Mouse (Mus musculus) v-Abl transformed pro-B cells (cell line): ENCODE data around the gene Polh.

ENCODE experiments used
- in situ Hi-C, 2 experiments: fragments of 400-800 bp; cut with MboI; formaldehyde crosslinking; loops; one replicate each; pipeline ENCODE4 v1.15.1; 2025; ENCODE audit not compliant: unreplicated experiment in 2 of 2

Polh gene

DNA sequence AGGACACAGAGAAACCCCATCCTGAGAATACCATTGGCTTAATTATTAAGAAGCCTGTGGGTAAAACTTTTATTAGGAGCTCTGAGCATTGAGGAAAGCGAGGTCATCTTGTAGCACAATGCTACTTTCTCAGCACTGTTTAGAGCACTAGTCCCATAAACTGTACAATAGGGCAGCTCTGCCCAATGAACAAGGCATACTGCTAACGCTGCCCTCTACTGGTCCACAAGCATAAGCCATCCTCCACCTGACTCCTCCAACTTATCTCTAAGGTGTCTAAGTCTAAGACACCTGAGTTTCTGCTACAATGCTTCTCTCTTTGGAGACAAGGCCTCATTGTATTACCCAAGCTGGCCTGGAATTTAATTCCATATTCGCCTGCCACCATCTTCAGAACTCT, 31.9 kb downstream of the Polh start:
- in situ Hi-C loops: no loop called here

DNA sequence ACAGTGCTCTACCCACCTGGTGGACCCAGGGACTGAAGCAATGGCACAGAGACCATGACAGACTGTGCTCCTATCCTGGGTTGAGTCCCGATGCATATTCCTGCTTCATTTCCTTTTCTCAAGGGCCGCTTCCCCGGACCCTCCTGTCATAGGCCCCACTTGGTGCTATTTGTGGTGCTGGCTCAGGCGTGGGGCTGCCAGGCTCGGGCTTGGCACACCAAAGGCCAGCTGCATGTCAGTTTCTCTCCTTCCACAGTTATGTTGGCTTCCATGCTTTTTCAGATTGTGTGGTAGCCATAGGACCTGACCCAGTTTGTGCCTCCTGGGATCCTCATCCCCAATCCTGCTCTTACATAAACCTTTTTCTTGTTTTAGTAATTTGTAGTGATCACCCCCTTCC, 33.7 kb downstream of the Polh start:
- in situ Hi-C loops: loop anchor here in 1 of 2 experiments (5.0 kb wide), 1 partner anchor 436 kb away; the partner anchor contains the start of gene 1600014C23Rik

DNA sequence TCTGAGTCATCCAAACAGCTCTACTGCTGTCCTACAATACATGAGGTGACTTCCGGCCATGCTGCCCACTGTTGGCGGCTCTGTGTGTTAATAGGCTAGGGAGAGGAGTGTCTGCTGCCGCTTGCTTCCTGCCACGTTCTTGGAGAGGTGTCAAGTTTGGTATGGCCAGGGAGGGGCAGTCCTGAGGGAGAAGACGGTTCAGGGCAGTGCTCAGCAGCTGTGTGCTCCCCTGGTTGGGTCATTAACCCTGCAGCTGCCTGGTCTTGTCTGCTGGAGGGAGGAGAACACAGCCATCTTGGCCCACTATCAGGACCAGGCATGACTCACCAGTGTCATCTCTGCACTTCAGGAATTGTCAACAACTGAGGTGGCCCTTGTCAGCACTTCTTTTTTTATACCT, 34.1 kb downstream of the Polh start:
- in situ Hi-C loops: loop anchor here in 1 of 2 experiments (5.0 kb wide), 1 partner anchor 436 kb away; the partner anchor contains the start of gene 1600014C23Rik

DNA sequence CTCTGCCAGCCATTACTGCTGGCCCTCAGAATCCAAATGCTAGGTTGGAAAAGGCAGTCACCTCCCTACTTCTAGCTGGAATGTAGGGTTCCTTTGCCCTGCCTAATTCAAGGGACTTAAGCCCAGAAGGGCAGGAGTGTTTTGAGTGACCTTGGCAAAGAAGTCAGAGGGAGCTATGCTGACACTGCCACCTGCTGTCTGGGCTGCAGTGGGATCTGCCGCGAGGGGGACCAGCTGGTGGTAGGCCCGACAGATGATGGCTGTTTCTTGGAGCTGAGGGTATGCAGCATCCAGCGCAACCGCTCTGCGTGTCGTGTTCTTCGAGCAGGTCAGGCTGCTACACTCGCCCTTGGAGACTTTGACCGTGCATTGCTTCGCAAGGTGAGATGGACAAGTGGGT, 35.4 kb downstream of the Polh start:
- in situ Hi-C loops: loop anchor here in 1 of 2 experiments (5.0 kb wide), 1 partner anchor 435 kb away; the partner anchor contains the start of gene 1600014C23Rik

DNA sequence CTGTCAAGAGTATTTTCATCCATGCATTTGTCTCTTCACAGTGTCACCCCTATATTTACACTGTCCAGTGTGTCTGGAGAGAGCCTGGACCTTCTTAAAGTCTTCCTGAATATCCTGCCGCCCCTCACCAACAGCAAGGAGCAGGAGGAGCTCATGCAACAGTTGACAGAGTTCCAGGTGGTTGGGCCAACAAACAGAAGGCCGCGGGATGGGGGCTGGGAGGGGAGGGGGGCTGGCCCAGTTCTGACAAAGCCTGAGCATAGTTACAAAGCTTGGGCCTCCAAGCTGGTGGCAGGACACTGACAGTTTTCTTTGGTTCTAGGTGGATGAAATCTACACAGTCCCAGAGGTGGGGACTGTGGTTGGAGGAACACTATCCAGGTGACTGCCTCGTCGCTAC, 36.2 kb downstream of the Polh start:
- in situ Hi-C loops: loop anchor here in 1 of 2 experiments (5.0 kb wide), 1 partner anchor 434 kb away; the partner anchor contains the start of gene 1600014C23Rik

DNA sequence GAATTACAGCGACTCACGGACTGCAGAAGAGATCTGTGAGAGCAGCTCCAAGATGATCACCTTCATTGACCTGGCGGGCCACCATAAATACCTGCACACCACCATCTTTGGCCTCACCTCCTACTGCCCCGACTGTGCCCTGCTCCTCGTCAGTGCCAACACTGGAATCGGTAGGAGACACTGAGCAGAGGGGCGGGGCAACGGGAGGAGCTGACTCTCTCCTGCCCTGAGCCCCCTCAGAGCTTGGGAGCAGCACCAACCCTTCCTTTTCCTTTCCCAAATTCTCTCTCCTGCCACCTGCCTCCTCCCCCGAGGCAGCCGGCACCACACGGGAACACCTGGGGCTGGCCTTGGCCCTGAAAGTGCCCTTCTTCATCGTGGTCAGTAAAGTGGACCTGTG, 37.0 kb downstream of the Polh start:
- in situ Hi-C loops: loop anchor here in 1 of 2 experiments (5.0 kb wide), 1 partner anchor 433 kb away; the partner anchor contains the start of gene 1600014C23Rik

DNA sequence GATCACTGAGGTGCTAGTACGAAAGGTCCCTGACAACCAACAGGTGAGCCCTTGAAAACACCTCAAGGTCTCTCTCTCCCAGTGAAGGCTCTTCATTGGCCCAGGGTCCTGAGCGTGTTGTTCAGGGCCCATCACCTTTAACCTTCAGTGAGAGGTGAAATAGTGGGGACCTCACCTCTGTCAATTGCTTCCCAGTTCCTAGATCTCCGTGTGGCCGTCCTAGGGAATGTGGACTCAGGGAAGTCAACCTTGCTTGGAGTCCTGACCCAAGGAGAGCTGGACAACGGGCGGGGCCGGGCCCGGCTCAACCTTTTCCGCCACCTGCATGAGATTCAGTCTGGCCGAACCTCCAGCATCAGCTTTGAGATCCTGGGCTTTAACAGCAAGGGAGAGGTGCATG, 37.7 kb downstream of the Polh start:
- in situ Hi-C loops: loop anchor here in 1 of 2 experiments (5.0 kb wide), 1 partner anchor 432 kb away; the partner anchor contains the start of gene 1600014C23Rik

DNA sequence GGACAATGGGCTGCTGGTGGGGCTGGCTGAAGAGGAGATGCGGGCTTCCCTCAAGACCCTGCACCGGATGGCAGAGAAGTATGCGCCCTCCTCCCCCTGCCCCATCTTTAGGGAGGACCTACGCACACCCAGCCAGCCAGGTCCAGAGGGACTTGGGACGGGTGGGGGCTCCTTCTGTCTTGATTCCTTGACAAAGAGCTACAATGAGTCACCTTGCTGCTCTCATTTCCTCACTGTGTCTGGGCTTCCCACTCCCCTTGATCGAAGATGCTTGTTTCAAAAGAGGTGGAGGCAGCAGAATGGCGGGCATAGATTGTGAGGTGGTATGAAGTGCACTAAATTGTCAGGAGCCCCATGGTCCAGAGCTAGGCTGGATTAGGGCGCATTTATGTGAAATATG, 38.1 kb downstream of the Polh start:
- in situ Hi-C loops: no loop called here

DNA sequence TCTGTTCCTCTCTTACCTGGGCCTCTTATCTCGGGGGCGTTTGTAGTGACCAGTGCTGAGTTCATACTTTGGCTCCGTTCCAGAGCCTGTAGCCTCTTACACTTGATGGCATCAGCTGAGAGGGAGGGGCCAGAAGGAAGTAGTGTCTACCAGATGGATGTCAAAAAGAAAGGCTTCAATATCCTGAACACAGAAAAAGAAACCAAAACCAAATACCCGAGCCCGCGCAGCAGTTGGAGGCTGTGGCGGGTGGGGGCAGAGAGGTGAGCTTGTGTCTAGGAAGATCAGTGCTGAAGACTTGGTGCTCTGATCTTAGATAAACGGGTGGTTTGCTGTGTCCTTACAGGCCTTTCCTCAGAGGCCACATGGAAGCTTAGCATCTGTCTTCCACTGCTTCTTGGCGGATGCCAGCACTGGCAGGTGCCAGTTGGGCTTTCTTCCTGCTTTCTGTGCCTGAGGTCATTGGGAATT, 39.5 kb downstream of the Polh start:
- in situ Hi-C loops: no loop called here

DNA sequence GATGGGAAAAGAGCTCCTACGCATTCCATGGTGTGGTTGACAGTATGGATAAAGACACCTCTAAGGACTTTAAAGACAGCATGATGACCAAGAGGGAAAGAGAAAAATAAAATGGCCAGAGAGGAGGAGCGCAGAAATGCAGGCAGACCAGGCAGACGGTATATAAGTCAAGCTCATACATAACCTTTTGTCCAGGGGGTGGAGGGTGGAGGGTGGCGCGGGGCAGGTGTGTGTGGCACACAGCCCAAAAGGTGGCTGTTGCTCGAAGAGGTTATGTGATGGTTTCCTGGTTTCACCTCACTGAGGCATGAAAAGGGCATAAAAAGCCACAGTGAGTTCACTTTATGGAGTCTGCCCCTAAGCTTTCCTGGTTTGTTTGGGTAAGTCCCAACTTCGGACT, 39.9 kb downstream of the Polh start:
- in situ Hi-C loops: no loop called here

DNA sequence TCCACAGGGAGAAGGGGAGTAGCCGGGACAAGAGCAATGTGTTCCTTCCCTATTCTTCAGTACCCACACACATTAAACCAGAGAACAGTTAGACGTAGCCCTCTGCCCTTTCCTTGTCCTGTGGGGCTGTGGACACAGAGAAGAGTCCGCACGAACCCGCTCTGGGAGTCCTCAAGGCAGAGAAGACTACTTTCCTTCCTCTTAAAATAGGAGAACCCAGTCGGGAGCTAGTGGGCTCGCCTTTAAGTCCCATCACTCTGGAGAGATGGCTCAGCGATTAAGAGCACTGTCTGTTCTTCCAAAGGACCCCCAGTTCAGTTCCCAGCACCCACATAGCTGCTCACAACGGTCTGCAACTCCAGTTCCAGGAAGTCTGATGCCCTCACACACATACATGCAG, 40.7 kb downstream of the Polh start:
- in situ Hi-C loops: no loop called here

DNA sequence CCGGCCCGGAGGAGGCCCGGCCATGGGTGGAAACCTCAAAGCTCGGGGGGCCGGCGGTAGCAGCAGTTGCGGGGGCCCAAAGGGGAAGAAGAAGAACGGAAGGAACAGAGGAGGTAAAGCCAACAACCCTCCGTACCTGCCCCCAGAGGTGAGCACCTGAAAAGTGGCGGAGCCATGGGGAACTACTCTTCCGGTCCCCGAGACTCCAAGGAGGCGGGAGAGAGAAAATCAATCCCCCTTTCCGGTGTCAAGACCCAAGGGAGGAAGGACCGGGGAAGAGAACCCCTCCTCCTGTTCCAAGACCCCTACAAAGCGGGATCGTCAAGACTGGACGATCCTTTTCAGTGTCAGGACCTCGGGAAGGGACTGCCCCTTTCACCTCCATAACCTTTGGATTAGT, 41.3 kb downstream of the Polh start:
- in situ Hi-C loops: no loop called here

DNA sequence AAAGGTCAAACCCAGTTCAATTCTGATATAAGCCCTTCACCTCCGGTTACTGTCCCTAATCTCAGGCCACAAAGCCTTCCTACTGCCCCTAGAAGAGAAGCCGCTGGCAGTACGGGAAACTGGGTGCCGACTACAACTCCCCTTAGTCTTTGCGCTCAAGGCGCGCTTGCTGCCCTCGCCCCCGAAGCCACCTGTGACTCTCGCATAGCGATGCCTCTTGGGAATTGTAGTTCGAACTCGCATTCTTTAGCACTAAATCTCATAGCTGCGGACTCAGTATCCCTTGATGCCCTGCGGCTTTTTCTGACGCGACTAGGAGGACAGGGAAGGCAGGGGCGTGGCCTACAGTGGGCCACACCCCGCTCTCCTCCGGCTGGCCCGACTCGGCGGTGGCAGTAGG, 41.8 kb downstream of the Polh start, which contains the start of gene Gtpbp2:
TSS of gene Gtpbp2 (plus strand) at position 347 of the 400 bp plus-strand sequence.
- in situ Hi-C loops: no loop called here

DNA sequence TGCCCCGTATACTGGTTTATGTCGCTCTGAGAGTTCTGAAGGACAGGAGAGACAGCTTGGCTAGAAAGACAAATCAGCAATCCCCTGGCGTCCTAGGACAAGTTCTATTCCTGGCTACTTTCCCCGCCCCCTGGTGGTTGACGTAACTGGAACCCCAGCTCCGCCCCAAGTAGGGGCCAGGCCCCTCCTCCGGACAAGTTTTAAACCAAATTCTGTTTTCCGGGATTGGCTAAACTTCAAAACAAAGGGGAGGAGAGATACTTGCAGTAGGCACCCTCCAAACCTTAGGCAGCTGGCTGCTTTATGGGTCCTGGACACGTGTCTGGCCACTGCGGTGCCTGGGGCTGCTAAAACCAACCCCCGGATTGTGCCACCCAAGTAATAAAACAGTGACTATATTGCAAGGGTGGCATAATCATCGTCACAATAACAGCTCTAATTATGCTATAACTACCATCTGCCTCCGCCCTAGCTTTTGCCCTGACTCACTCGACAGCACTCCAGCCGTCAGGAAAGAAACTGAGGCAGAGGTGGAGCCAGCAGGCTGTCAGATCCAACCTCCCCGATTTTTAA, 42.3 kb downstream of the Polh start:
- in situ Hi-C loops: no loop called here

DNA sequence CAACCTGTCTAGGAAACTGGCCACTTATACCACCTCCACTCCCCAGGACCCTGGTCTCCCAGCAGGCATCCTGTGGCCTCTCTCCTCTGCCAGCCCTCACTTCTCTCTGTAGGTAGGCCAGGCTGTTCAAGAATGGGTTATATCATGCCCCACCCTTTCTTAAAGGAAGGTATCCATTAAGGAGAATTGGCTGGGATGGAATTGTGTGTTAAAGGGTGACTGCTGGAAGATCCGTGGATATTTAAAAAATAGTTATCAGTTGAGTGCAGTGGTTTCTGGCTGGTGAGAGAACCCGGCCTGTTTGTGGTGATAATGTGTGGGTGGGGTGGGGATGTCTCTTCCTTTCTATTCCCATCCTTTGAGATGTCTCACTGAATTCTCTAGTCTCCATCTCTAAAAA, 43.2 kb downstream of the Polh start:
- in situ Hi-C loops: no loop called here

DNA sequence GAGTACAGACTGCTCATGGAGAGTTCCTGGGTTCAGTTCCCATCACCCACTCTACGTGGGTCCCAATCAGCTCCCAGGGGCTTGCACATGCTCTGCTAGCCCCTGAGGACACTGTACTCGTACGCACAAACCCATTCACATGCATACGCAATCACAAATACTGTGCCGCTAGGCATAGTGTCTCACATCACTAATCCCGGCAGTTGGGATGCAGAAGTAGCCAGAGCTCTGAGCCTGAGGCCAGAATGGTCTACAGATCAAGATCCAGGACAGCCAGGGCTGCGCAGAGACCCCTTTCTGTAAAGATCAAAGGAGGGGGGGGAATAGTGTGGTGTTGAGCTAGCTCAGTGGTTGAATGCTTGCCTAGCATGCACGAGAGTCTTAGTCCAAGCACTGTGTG, 45.3 kb downstream of the Polh start:
- in situ Hi-C loops: no loop called here

DNA sequence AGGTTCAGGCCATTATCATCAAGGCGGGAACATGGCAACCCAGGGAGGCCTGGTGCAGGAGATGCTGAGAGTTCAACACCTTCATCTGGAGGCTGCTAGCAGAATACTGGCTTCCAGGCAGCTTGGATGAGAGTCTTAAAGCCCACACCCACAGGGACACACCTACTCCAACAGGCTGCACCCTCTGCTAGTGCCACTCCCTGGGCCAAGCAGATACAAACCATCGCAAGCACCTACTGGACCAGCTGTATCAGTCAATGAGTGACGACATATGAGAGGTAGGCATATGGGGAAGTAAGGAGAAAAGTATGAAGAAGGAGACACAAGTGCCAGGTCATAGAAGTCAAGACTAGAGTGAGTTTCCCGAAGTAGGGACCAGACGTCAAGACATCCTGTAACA, 45.8 kb downstream of the Polh start:
- in situ Hi-C loops: no loop called here

DNA sequence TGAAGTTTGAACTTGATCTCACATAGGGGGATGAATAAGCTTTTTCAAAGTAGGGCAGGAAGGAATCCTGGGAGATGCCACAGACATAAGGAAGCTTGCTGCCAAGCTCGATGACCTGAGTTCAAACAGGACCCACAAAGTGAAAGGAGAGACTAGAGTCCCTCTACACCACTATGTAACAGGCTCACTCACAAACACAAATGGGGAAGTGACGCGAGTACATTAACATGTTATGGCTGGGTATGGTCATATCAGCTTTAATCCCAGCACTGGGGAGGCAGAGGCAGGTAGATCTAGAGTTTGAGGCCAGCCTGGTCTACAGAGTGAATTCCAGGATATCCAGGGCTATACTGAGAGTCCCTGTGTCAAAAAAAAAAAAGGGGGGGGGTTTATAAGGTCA, 48.1 kb downstream of the Polh start:
- in situ Hi-C loops: no loop called here

DNA sequence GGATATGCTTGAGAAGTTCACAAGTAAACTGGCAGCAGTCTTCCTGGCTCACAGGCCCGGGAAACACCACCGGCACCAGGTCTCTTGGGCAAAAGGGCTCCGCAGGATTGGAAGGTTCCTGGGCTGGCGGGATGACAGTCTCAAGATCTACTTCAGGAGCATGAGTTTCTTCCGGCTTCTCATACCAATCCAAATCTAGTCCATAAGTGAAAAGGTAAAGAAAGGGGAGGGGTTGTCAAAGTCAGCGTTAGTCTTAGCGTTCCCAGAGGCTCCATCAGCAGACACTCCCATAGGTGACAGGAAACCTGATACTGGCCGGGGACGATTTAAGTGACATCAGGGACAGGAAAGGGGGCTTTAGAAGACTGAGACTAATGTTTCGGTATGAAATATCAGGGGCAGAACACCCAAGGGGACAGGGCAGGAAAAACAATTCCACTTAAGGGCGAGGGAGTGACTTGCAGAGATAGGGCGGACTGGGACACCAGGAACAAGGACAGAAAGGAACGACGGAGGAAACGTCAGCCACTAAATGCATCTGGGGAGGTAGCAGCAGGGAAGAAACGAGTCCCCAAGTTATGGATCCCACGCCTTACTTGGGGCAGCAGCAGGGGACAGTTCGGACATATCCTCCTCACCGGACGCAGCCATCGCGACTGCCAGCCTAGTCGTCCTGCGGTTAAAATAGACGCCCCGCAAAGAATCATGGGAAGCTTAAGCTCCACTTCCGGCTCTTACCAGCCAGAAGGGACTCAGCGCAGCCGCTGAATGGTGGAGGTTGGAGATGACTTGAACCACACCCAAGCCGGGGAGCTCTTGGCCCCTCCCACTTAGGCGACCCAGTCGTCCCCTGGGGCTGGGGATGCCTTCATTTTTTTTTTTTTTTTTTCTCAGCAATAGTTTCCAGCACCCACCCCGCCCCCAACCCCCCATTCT, 49.3 kb downstream of the Polh start, which contains the start of gene Mad2l1bp:
TSS of gene Mad2l1bp (minus strand) at position 707 of the 936 bp plus-strand sequence.
- in situ Hi-C loops: no loop called here

DNA sequence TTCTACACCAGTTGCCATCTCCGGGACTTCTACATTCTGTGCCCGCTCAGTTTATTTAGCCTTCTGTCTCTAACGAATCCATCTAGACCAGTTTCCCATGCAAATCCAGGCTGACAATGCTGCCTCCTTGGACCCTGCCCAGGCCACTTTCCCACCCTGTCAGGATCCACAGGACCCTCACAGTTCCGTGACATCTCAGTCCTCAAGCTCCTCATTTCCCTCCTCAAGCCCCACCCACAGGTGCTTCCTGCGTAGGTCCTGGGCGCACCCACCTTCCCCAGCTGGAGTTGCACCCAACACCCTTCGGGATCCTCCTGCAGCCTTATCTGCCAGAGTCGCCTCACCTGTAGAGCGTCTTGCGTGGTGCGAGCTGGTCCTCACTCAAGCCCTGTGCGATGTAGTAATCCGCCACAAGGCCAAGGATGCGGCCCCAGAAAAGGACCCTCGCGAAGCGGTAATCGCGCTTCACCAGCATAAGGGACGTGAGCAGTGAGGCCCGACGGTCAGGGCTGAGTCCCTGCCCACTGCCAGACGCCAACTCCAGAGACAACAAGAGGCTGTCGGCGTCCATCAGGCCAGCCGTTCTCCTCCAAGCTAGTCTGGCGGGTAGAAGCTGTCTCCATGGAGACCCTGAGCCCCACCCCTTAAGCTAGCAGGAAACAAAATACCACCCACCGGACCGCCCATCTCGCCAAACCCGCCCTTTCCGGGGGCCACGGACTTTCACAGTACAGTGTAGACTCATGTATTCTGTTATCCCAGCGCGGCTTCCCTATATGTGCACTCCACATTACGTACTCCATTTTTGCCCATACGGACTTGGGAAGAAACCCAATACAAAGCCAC, 58.6 kb downstream of the Polh start, which contains the start of gene Rsph9:
TSS of gene Rsph9 (minus strand) at position 639 of the 846 bp plus-strand sequence.
- in situ Hi-C loops: no loop called here
